Mouse (Mus musculus): Measurements from ENCODE around the gene S1pr4. TPM values are rescaled to one million over a fixed set of nuclear protein-coding genes. Genes with fewer than 3 reads are reported as not detected.

S1pr4 gene
- polyA plus RNA-seq, 1 experiment from 2014 or later = 0.14 TPM

DNA sequence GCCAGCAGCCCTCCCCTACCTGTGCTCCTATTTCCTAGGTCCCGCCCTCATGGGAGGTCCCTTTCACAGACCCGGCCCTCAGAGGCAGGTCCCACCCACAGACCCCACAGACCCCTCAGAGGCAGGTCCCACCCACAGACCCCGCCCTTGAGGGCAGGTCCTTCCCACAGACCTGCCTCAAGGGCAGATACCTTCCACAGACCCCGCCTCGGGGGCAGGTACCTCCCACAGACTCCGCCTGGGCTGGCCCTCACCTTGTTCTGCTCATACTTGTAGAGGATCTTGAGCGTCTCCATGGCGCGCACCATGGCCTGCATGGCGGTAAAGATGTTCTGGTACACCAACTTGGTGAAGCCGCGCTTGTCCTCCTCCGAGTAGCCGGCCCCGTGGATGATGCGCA is 34.9 kb upstream of the S1pr4 start:
- Histone ChIP-seq H3K79me2 (ENCODE audit: inconsistent target) (peaks cover 52% of the 10 kb centered on the region), H3K27ac (no peak overlapping the region), H3K4me3 (ENCODE audit: inconsistent target) (no peak overlapping the region), H3K36me3 (ENCODE audit: inconsistent target) (peaks cover 20% of the 10 kb centered on the region)
- 94% methylated on average over 16 of the region's 16 CpGs for WGBS (ENCODE audit: missing documents)

DNA sequence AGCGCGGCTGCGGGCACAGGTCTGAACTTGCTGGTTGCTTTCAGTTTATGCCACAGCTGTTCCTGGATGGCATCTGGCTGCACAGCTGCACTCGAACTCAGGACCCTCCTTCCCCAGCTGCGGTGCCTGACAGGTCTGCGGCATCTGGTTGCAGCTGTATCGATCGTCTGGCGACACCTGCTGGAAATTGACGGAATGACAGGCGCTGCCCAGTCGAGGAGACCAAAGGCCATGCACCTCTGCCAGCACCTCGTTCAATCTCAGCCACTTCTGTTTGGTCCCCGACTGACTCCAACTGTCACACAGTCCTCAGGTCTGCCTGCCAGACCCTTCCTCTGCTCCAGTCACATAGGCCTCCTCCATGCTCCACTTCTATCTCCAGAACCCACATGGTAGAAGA is 26.8 kb upstream of the S1pr4 start:
- 14% methylated on average over 14 of the region's 14 CpGs for WGBS (ENCODE audit: missing documents)
- peaks cover 14% of the 10 kb centered on the region for H3K79me2 ChIP-seq (ENCODE audit: inconsistent target)
- no peak overlapping the region for H3K4me3 ChIP-seq (ENCODE audit: inconsistent target)

DNA sequence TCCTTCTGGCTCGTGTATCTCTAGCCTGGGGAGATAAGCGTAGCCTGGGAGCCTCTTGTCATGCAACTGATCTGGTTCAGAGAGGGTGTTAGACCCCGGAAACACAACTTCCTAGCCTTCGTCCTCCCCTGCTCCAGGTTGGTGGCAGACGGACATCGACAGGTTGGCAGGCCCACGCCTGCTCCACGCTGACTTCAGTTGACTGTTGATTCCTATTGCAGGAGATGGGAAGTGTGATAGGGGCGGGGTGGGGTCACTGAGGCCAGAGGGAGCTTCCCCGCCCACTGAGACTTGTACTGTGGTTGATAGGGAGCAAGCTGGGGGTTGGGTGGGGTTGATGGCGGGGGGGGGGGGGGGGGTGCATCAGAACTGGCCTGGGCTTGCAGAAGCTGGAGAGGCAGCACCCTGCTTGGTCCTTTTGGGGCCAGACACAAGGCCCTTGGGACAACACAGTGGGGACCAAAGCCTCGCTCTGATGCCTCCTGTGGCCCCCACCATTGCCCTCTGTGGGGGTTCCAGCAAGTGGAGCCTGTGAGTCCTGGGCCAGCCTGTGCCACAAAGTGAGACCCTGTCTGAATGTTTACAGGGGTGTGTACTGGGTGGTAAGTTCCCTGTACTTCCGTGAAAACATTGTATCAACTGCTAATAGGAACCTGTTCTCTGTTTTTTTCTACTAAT is 25.2 kb upstream of the S1pr4 start:
- 33% methylated on average over 12 of the region's 13 CpGs for WGBS (ENCODE audit: missing documents)
- H3K4me3 ChIP-seq (ENCODE audit: inconsistent target) = no peak overlapping the region
- H3K79me2 ChIP-seq (ENCODE audit: inconsistent target) = peaks cover 29% of the 10 kb centered on the region
- H3K36me3 ChIP-seq (ENCODE audit: inconsistent target) = peaks cover 10% of the 10 kb centered on the region; the same call in 1 of the 2 replicates
- H3K27ac ChIP-seq = peak overlapping the region; percentile 92

More for the DNA sequence above, 26.8 kb upstream of the S1pr4 start:
- H3K27ac ChIP-seq = no peak overlapping the region
- peaks cover 16% of the 10 kb centered on the region; the same call in 1 of the 2 replicates for H3K36me3 ChIP-seq (ENCODE audit: inconsistent target)

DNA sequence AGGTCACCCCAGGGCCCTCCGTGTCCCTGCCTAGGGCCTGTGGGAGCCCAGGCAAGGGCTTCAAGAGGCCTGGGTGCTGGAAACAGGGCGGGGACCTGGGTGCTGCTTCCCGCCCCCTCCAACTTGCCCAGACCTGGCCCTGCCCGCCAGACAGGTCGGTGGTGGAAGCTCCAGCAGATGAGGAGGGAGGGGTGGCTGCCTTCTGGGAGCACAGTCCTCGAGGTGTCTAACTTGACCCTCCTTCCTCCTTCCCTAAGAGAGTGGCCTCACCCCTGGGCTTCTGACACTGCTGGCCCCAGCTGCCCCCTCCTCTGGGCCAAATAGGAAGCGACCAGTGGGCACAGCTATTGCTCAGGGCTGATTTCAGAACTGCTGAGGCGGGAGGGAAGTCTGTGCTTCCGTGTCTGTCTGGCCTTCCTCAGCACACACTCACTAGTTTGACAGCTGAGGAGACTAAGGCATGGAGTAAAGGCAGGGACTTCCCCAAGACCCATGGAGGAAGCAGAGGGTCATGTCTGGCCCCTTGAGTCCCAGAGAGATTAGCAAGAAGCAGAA is 24.2 kb upstream of the S1pr4 start, which contains the start of gene Gna15:
Gene Gna15, minus strand, starts transcription at position 175 of the 555 bp plus-strand sequence.
- peaks cover 30% of the 10 kb centered on the region for H3K79me2 ChIP-seq (ENCODE audit: inconsistent target)
- peak within 1 kb of the TSS; percentile 67 for H3K4me3 ChIP-seq (ENCODE audit: inconsistent target)
- 3% methylated on average over 9 of the region's 9 CpGs for WGBS (ENCODE audit: missing documents)
- H3K27ac ChIP-seq = peak within 1 kb of the TSS; percentile 92
- no peaks in the 10 kb centered on the region for H3K36me3 ChIP-seq (ENCODE audit: inconsistent target)

DNA sequence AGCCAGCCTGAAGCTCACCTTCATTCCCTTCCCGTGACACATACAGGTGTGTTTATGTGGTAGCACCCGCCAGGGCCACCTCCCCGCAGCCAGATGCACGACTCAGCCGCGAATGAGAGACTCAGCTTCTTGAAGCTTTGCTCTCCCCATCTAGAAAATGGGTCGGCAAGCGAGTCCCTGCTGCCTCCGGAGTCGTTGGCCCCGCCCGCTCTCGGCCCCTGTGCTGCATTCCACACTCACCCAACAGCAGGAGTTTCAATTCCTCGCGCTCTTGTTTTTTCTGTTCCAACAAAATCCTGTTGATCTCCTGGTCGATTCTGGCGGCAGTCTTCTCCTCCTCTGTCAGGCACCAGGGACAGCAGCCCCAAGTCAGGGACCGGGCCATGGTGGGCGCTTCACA is 23.6 kb upstream of the S1pr4 start:
- H3K36me3 ChIP-seq (ENCODE audit: inconsistent target) = no peaks in the 10 kb centered on the region
- H3K27ac ChIP-seq = peak overlapping the region; percentile 92
- peak overlapping the region; percentile 67 for H3K4me3 ChIP-seq (ENCODE audit: inconsistent target)
- WGBS (ENCODE audit: missing documents) = under 1% methylated on average over 19 of the region's 19 CpGs
- H3K79me2 ChIP-seq (ENCODE audit: inconsistent target) = peaks cover 36% of the 10 kb centered on the region

DNA sequence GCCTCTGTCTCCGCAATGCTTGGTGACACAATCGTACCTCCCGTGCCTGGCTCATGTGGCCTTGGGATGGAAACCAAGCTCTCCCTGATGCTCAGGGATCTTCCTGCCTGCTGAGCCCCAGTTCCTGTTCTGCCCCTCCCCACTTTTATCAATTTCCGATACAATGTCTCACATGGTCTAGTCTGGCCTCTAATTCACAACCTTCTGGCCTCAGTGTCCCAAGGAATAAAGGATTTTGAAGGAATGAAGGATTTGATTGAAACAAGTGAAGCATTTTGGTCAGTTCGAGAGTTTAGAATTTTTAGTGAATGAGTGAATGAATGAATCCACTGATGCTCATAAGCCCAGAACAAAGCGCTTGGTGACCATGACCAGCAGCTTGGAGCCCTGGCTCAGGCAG is 23.2 kb upstream of the S1pr4 start:
- Histone ChIP-seq H3K79me2 (ENCODE audit: inconsistent target) (peaks cover 40% of the 10 kb centered on the region), H3K36me3 (ENCODE audit: inconsistent target) (no peaks in the 10 kb centered on the region), H3K4me3 (ENCODE audit: inconsistent target) (peak overlapping the region; percentile 67), H3K27ac (peak overlapping the region; percentile 92)
- WGBS (ENCODE audit: missing documents) = 16% methylated on average over 6 of the region's 6 CpGs

DNA sequence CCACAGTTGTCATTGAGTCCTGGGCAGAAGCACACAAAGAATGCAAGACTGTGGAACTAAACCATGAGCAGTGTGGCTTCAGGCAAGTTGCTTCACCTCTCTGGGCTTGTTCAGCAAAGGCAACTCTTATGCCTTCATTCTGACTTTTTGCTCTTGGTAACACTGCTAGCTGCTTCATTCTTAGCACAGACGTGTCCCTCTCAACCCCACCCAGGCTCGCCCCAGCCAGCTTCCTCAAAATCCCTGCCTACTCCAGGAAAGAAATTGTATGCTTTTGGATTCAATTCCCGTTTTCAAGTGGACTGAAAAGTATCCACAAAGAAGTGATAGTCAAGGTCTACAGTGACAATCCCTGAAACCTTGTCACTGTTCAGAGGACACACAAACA is 20.0 kb upstream of the S1pr4 start:
- Histone ChIP-seq H3K36me3 (ENCODE audit: inconsistent target) (no peaks in the 10 kb centered on the region), H3K27ac (peak overlapping the region; percentile 88), H3K79me2 (ENCODE audit: inconsistent target) (peaks cover 54% of the 10 kb centered on the region), H3K4me3 (ENCODE audit: inconsistent target) (no peak overlapping the region)
- WGBS (ENCODE audit: missing documents) = 0% methylated on average over 3 of the region's 3 CpGs

DNA sequence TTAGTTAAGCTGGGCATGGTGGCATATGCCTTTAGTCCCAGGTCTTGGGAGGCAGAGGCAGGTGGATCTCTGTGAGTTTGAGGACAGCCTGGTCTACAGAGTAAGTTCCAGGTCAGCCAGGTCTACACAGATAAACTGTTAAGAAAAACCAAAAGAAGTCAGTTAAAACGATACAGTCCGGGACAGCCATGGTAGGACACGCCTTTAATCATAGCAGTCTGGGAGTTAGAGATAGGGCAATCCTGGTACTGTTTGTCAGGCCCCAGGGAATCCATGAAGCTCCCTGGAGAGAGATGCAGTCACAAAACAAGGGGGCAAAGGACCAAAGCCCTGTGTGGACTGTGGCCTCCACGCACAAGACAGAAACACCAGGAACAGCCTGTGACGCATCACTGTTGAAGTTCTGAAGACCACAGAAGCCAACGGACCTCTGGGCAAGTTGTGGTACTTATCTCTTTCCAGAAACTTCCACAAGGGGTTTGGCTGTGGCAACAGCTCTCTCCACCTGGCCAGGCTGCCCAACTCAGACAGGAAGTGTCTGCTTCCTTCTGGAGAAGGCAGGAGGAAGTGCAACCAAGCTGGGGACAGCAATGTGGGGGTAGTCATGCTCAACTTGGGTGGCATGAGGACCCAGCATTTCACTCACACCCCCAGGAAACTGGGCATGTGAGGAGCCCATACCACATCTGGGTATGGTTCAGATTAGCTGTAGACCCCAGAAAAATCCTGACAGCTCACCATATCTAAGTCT is 19.5 kb upstream of the S1pr4 start:
- H3K79me2 ChIP-seq (ENCODE audit: inconsistent target) = peaks cover 54% of the 10 kb centered on the region
- peak overlapping the region; percentile 88 for H3K27ac ChIP-seq
- 6% methylated on average over 6 of the region's 6 CpGs for WGBS (ENCODE audit: missing documents)
- H3K4me3 ChIP-seq (ENCODE audit: inconsistent target) = no peak overlapping the region
- peaks cover 4% of the 10 kb centered on the region for H3K36me3 ChIP-seq (ENCODE audit: inconsistent target)

DNA sequence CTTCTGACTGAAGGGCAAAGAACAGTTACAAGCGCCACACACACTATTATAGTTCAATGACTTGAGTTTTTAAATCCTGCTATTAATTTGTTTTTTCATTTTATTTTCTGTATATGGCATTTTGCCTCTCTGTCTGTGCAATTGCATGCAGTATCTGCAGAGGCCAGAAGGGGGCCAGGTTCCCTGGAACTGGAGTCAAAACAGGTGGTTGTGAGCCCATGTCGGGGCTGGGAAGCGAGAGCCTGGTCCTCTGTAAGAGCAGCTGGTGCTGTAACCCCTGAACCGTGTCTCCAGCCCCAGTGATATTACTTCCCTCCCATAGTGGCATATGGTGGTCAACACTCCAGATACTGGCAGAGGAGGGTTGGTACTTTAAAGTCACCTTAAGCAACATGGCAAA is 18.6 kb upstream of the S1pr4 start:
- Histone ChIP-seq H3K79me2 (ENCODE audit: inconsistent target) (peaks cover 54% of the 10 kb centered on the region), H3K27ac (no peak overlapping the region), H3K4me3 (ENCODE audit: inconsistent target) (no peak overlapping the region), H3K36me3 (ENCODE audit: inconsistent target) (peaks cover 13% of the 10 kb centered on the region)
- 39% methylated on average over 4 of the region's 4 CpGs for WGBS (ENCODE audit: missing documents)

DNA sequence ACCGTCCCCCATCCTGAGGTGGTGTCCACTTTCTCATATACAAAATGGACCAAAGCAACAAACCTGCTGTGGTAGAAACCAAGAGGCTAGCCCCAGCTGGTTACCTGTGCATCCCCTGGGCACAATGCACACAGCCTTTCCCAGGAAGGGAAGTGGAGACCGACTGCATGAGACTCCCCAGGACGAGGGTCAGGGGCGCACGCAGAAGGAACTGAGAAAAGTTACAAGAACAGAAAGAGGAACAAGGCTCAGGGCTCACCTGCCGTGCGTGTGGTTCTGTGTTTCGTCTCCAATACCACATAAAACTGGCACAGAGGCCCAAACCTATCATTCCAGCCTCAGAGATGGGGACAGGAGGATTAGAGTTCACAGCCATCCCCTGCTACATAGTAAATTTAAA is 17.3 kb upstream of the S1pr4 start:
- H3K27ac ChIP-seq = no peak overlapping the region
- peaks cover 42% of the 10 kb centered on the region; the same call in 1 of the 2 replicates for H3K79me2 ChIP-seq (ENCODE audit: inconsistent target)
- H3K4me3 ChIP-seq (ENCODE audit: inconsistent target) = no peak overlapping the region
- 32% methylated on average over 8 of the region's 8 CpGs for WGBS (ENCODE audit: missing documents)
- H3K36me3 ChIP-seq (ENCODE audit: inconsistent target) = peaks cover 26% of the 10 kb centered on the region

DNA sequence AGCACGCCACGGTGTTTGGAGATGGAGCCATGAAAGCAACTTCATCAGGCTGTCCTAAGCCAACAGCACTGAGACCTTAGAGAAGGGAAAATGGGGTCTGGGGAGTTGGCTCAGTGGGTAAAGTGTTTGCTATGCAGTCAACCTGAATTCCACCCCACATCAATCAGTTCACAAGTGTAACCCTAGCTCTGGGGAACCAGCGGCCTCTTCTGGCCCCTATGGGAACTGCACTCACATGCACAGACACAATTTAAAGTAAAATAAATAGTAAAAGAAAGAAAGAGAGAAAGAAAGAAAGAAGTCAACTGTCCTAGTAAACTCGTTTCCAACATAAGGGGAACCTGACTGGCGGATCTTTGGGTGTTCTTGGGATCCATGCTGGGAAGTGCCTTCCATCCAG is 13.9 kb upstream of the S1pr4 start:
- Histone ChIP-seq H3K4me3 (ENCODE audit: inconsistent target) (no peak overlapping the region), H3K36me3 (ENCODE audit: inconsistent target) (peaks cover 51% of the 10 kb centered on the region), H3K27ac (no peak overlapping the region), H3K79me2 (ENCODE audit: inconsistent target) (peaks cover 20% of the 10 kb centered on the region; the same call in 1 of the 2 replicates)
- 95% methylated on average over 5 of the region's 5 CpGs for WGBS (ENCODE audit: missing documents)

DNA sequence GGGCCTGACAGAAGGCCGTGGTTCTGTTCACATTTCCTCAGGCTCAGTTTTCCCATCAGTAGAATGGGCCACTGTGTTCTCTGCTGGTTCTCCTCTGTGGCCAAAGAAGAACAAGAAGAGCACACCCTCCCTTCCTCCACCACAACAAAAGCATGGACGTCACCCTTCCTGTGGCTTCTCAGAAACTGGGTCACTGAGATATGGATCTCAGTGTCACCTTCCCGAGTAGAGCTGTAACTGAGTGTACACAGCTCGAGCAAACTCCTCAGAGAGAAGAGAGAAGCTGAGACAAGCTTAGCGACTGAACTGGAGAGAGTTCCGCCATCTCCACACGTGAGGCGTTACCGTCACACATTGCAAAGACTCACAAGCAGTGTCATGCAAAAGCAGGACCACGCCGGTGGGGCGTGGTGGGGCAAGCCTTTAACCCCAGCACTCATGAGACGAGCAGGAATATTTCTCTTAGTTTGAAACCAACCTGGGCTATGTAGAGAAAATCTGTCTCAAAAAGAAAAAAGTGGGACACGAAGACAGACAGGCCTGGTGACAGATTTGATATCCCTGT is 10.4 kb upstream of the S1pr4 start:
- 90% methylated on average over 14 of the region's 14 CpGs for whole genome bisulfite sequencing (ENCODE audit: missing documents)
- peaks cover 75% of the 10 kb centered on the region for H3K36me3 ChIP-seq (ENCODE audit: inconsistent target)
- no peak overlapping the region for H3K4me3 ChIP-seq (ENCODE audit: inconsistent target)
- no peaks in the 10 kb centered on the region; the same call in 1 of the 2 replicates for H3K79me2 ChIP-seq (ENCODE audit: inconsistent target)
- H3K27ac ChIP-seq = no peak overlapping the region

DNA sequence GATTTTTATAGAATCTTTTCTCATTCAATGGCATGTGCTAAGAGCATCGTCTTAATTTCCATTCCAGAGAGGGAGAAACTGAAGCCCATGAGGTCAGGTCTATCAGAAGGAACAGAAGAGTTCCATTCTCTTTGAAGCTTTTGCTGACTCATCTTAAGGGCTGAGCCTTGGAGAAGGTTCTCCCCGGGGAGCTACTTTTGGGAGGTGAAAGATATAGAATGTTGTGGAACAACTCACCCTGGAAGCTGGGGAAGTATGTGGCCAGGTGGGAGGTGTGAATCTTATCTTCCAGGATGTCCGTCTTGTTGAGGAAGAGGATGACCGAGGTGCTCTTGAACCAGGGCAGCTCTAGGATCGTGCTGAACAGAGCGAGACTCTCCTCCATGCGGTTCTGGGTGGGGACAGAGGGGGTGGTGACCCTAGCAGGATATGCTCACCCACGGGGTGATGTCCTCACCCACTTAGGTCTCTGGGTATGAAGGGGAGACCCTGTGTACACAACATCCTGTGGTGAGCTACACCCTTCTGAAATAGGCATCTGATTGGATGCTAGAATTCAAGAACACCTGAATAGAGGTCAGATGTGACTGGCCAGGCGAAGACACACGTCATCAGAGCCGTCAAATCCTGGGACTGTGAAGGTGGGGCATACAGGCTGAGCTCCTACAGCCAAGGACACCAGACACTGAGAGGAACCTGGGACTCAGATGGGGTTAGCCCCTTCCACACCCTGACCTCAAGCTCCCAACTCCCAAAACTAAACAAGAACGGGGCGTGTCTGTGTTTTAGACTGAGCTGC is 8.0 kb upstream of the S1pr4 start:
- Histone ChIP-seq H3K36me3 (ENCODE audit: inconsistent target) (peaks cover 61% of the 10 kb centered on the region), H3K79me2 (ENCODE audit: inconsistent target) (no peaks in the 10 kb centered on the region), H3K4me3 (ENCODE audit: inconsistent target) (no peak overlapping the region), H3K27ac (no peak overlapping the region)
- 92% methylated on average over 13 of the region's 13 CpGs for WGBS (ENCODE audit: missing documents)

DNA sequence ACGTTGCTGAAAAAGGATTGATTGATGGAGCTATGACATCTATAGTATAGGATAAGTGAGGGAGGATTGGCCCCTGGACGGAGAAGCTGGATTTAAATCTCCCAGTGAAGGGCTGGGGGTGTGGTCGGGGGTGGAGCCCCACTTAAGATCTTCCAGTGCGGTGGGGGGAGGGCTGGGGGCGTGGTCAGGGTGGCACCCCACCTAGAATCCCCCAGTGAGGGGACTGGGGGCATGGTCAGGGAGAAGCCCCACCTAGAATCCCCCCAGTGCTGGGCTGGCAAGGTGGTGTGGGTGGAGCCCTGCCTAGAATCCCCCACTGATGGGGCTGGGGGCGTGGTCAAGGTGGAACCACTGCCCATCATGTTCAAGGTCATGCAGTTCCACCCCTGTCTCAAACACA is 7.2 kb upstream of the S1pr4 start:
- 89% methylated on average over 6 of the region's 6 CpGs for WGBS (ENCODE audit: missing documents)
- Histone ChIP-seq H3K36me3 (ENCODE audit: inconsistent target) (peaks cover 53% of the 10 kb centered on the region), H3K4me3 (ENCODE audit: inconsistent target) (no peak overlapping the region), H3K27ac (no peak overlapping the region), H3K79me2 (ENCODE audit: inconsistent target) (no peaks in the 10 kb centered on the region)

All from macrophage (primary cell).